Mouse (Mus musculus): Measurements from ENCODE around the gene Myom1.

Myom1 gene

GRCm38 (mm10) chr17:70991706-70992625 is 10.5 kb upstream of the Myom1 start:
- no peak for DNase-seq (ENCODE audit: low read depth, low spot score)

GRCm38 (mm10) chr17:70992662-70993061 is 9.8 kb upstream of the Myom1 start:
- no peak for DNase-seq (ENCODE audit: low read depth, low spot score)

DNA sequence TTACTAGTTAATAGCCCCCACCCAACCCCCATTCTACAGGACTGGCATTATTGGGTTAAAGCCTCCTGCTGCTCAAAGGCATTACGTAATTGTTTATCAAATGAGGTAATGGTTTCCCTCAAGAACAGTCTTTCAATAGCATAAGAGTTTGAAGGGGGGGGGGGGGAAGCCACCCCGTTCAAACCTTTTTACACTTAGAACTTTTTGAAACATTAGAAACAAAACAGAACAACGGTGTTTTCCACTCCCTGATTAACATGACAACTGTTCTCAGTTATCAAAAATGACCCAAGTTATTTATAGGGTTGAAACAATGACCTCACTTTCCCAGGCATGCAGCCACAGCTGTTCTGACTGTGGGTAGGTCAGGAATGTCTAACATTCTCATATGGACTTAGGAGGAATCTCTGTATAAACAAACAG is 9.0 kb upstream of the Myom1 start:
- no peak for DNase-seq (ENCODE audit: low read depth, low spot score)

DNA sequence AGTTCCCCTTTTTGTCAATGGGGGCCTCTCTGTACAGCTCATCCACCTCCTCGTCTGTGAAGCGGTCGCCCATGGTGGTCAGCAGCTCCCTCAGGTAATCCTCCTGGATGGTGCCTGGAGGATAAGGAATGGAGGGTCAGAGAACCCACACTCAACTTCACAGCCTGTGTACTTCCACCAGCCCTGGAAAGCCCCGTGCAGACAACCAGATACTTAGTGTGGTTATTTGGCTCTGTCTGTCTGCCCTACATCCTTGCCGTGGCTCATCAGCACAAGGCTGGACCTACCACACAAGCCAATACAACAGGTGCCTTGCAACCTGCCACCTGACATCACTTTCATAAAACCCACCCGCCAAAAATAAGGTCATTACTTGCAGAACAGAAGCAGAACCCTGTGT is 7.8 kb upstream of the Myom1 start:
- DNase-seq (ENCODE audit: low read depth, low spot score), result no peak

DNA sequence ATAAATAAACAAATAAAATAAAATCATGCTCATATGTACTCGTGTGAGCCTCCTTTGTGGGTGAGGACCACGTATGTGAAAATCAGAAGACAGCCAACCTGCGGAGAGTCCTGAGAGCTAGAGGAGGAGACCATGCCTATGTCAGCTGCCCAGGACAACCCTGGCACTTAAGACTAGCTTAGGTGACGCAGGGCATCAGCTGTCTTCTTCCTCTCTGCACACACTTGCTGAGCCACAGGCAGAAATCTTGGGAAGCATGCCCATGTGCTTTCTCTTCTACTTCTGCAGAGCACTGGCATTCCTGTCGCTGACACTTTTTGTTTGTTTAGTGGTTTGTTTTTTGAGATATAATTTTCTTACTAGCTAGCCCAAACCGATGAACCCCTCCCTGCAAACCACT is 6.9 kb upstream of the Myom1 start:
- peak; percentile 68 for DNase-seq (ENCODE audit: low read depth, low spot score)

- DNase-seq (ENCODE audit: low read depth, low spot score), result no peak
These were observed 4.6 kb upstream of the Myom1 start for GRCm38 (mm10) chr17:70997836-70998235.

DNA sequence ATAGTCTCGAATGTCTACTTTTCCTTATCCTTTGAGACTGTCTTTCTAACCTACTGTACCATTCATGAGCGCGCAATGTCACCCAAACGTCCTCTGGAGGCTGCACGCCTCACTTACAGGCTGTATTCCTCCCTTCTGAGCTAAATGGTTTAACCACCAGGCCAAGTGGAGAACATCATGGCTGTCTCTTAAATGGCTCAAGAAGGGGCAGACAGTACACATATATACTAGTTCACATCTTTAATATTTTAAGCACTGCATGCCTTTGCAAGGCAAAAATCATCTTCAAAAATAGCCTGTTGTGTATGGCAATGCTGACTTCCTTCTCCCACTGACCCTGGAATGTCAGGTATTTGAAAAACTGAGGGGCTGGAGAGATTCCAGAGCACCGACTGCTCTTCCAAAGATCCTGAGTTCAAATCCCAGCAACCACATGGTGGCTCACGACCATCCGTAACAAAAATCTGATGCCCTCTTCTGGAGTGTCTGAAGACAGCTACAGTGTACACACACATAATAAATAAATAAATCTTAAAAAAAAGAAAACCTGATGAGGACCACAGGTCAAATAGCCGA is 3.9 kb upstream of the Myom1 start:
- DNase-seq (ENCODE audit: low read depth, low spot score), result no peak

DNA sequence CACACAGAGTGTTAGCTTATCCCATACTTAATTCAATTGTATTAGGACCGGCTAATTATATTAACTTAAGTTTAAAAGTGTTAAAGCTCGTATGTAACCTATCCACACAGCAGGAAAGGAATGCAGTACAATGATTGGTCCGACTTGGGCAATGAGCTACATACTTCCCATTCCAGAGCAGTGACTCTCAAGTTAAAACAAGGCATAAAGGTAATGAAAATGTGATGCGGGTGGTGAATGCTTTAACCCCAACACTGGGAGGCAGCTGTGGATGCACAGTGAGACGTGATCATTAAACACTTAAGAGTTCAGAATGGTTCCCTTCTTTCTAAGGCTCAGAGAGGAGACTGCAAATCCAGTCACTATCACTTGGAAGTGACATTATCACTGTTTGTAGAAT is 3.2 kb upstream of the Myom1 start:
- no peak for DNase-seq (ENCODE audit: low read depth, low spot score)

GRCm38 (mm10) chr17:71000255-71000654 is 2.2 kb upstream of the Myom1 start:
- no peak for DNase-seq (ENCODE audit: low read depth, low spot score)

GRCm38 (mm10) chr17:71001067-71001466 is 1.4 kb upstream of the Myom1 start:
- no peak for DNase-seq (ENCODE audit: low read depth, low spot score)

- DNase-seq (ENCODE audit: low read depth, low spot score), result peak; percentile 63
These were observed 743 bp upstream of the Myom1 start for GRCm38 (mm10) chr17:71001699-71002080.

DNA sequence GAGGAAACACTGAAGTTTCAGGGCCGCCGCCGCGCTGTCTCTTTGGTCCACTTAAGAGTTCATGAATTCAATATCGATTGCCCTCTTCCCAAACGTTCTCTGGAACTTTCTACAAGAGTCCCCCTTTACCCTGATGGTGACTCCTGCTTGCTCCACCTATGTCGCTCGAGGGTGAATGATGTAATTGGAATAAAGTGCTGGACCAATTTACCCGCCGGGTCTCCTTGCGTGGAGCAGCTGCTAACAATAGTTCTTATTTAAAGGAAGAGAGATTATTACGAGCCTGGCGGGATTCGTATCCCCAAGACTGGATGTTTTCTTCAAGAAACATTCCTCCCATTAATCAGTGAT is 286 bp downstream of the Myom1 start, which contains the start of gene Myl12a:
Myl12a (minus strand) TSS at position 135 of the 351 bp plus-strand sequence.
- no peak for DNase-seq (ENCODE audit: low read depth, low spot score)

GRCm38 (mm10) chr17:71003112-71003511 is 679 bp downstream of the Myom1 start:
- DNase-seq (ENCODE audit: low read depth, low spot score), result no peak

DNA sequence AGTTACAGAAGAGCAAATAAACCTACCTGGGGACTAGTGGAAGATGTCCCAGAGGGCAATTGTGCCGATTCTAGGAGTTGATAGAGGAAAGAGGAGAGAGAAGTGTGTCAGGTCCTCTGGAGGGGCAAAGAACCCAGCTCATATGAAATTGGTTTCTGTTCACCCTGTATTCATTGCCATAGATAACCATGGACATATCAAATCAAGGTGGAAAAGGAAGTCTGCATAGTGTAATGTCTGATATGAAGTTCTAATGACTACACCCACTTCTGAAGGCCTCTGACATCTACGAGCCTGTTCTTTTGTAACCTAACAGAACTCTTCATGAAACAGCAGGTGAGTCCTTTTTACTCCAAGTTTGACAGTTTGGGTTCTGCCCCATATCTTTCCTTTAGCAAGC is 1.3 kb downstream of the Myom1 start:
- no peak for DNase-seq (ENCODE audit: low read depth, low spot score)

DNA sequence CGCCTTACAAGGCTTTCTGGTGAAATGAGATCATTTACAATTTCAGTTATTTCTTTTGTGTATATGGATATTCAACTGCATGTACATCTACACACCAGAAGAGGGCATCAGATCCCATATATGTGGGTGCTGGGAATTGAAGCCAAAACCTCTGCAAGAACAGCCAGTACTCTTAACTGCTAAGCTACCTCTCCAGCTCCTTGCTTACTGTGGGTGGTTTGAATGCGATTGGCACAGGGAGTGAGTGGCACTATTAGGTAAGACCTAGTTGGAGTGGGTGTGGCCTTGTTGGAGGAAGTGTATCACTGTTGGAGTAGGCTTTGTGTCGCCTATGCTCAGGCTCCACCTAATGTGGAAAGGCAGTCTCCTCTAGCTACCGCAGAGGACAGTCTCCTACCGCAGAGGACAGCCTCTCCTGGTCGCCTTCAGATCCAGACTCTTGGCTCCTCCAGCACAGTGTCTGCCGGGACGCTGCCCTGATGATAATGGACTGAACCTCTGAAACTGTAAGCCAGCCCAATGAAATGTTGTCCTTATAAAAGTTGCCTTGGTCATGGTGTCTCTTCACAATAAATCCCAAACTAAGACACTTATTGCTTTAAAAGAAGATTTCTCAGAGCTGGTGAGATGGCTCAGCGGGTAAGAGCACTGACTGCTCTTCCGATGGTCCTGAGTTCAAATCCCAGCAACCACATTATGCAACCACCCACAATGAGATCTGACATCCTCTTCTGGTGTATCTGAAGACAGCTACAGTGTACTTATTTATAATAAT is 1.9 kb downstream of the Myom1 start:
- peak; percentile 92 for DNase-seq (ENCODE audit: low read depth, low spot score)

DNA sequence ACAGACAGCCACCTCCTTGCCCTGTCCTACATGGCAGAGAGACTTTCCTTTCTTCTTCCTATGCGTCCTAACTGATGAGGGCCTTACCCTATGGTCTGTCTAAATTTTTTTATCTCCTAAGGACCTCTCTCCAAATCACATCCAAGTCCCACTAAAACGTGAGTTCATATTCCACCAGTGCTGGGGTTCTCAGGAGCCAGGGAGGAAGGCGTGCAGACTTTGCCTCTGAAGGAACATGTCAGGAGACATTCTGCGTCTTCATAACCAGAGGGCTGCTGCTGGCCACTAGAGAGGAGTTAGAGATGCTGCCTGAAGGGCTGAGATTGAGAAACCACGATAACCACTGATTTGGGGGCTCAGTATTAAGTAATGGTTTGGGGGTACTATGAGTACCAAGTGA is 4.5 kb downstream of the Myom1 start:
- no peak for DNase-seq (ENCODE audit: low read depth, low spot score)

DNA sequence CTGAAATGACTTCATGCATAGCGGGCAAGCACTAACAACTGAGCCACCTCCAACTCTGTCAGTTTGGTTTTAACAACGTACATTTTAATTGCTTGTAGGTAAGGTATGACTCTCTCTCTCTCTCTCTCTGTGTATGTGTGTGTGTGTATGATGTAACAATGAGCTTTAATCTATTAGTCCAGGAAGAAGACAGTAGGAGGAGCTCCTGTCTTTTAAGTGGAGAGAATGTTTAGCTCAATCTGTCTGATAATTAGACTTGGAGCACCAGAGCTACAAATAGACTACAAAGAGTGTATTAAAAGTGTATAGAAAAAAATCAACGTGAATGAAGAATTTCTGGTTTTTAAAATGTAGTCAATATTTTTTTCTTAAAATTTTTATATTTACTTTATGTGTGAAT is 6.2 kb downstream of the Myom1 start:
- DNase-seq (ENCODE audit: low read depth, low spot score), result no peak

DNA sequence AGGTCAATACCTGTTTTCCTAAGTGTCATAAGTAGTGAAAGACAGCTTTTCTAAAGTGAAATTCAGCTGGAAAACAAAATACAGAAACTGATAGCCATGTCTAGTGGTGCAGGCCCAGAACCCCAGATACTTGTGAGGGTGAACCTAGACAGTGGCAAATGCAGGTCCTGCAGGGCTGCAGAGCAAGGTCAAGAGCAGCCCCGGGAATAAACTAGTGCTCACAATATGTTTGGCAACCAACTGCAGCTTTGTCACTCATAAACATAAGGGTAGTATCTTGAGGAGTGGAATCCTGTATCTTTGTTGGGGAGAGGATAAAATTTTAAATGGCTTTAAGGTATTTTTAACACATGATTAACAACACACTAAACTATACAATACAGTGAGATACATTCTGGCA is 7.3 kb downstream of the Myom1 start:
- no peak for DNase-seq (ENCODE audit: low read depth, low spot score)

GRCm38 (mm10) chr17:71010646-71011242 is 8.3 kb downstream of the Myom1 start:
- no peak for DNase-seq (ENCODE audit: low read depth, low spot score)

DNA sequence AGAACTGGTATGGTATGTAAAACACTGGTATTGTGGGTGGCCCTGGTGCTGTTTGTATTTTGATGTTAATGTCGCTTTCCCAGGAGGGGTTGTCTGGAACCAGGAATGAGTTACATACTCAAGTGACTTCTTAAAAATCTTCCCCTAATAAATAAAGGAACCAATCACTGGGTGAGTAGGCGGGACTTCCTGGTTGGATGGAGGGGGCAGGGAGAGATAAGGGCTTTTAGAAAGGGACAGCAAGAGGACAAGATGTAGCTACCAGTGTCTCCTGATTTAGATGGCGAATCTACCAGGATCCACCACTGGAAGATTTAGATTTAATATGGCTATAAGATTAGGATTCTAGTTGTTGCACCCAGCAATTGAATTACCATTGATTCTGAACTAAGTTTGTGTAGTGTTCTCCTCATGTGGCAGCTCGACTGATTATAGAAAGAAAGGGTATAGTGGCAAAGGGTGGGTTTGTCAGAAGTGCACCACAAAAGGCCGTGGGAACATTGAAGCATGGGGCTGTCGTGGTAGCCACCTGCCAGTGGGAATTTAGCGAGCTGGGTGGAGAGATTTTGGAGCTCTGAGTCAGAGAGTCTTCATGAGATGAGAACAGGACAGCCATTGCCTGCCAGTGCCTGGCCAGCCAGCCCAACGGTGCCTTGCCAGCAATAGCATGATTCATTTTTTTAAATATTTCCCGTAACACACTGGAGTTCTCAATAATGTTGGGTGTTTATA is 9.7 kb downstream of the Myom1 start:
- DNase-seq (ENCODE audit: low read depth, low spot score), result no peak

GRCm38 (mm10) chr17:71013105-71013504 is 10.7 kb downstream of the Myom1 start:
- no peak for DNase-seq (ENCODE audit: low read depth, low spot score)

Measured in skeletal muscle tissue, adult 2 months (tissue).